Mouse (Mus musculus): ENCODE data around the gene Sgo1.

The Sgo1 gene

DNA sequence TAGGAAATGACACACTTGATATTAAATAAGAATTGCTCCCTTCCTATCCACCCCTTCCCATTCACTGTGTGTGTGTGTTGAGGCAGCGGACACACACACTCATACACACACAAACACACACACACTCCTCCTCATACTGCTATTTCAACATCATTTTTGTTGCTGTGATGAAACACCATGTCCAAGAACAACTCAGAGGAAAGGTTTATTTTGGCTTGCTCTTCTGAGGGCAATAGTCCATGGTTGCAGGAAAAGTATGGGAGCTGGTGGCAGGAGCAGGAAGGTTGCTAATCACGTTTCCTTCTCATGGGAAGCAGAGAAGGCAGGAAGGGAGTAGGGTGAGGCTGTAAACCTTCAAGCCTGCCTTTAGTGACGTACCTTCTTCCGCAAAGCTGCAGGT, 45.8 kb downstream of the Sgo1 start:
- no peak for DNase-seq

DNA sequence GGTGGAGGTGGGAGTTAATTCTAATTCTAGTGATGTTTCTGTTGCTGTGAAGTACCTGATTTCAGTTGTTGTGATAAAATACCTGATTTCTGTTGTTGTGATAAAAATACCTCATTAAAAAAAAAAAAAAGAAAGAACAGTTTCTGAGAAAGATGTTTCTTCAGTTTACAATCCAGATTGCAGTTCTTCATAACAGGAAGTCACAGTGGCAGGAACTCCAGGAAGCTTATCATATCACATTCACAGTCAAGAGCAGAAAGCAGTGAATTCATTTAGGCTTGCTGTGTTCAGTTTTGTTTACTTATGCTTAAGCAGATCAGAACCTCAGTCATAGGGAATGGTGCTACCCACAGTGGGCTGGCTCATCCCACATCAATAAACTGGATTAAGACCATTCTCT, 57.8 kb downstream of the Sgo1 start:
- DNase-seq = no peak

DNA sequence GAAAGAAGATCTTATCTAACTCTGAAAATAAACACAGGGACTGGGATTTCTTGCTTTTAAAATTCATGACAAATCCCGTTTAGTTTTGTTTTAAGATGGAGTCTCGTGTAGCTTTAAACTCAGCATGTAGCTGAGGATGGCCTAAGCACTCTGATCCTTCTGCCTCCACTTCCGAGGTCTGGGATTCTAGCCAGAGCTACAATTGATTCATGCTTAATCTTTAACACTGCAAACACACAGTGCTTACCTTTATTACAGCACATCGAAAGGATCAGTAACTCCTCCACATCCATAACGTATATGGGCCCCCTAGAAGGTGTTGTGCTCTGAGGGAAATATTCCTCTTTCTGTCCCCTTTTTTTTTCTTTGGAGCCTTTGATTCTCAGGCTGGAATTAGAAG, 61.0 kb downstream of the Sgo1 start:
- DNase-seq = peak; percentile 61

DNA sequence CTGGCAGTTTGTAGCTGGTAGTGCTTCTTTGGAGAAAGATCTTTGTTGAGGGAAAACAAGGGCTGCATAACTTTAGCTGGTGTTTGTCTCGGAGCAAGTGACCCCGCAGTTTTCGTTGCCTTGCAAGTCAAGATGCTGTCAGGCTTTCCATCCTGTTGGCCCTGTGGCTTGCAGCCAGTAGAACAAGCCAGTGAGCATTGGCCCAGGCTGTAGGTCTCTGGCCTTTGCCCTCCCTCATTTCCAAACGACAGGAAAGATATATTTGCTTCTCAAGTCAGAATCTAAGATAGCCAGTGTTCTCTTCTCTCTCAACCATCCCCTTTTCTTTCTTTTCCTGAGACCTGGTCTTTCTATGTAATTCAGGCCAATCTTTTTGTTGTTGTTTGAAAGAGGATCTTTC, 61.6 kb downstream of the Sgo1 start:
- DNase-seq = peak; percentile 46

DNA sequence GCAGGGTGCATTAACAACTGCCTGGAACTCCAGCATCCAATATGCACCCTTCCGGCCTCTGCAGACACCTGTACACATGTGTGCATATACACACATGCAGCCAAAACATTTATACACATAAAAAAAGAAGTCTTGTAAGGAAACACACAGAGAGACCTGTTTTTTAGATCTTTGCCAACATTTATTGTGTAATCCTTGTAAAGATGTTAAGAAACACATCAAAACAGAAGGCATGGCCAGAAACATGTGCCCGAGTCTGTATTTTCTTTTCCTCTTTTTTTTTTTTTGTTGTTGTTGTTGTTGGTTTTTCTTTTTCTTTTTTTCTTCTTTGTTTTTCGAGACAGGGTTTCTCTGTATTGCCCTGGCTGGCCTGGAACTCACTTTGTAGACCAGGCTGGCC, 63.0 kb downstream of the Sgo1 start:
- DNase-seq = no peak

Measured in cerebellum, adult 9-10 months (tissue).